Mouse (Mus musculus): ENCODE results near the gene Efemp2. TPM values are rescaled to one million over a fixed set of nuclear protein-coding genes. Genes with fewer than 3 reads are reported as not detected.
"Not testable (repeated sequence)": the region's sequence is repeated elsewhere in the genome, so short reads cannot be mapped to it uniquely, and the experiment has no call there.

Efemp2 gene
- polyA plus RNA-seq, 1 experiment from 2014 or later: 208 TPM

- Histone ChIP-seq H3K27me3 (ENCODE audit: insufficient read depth, low read length) (no peaks in the 10 kb centered on the region), H3K9me3 (ENCODE audit: low read length) (no peaks in the 10 kb centered on the region), H3K9ac (replicated peaks; ENCODE audit: low read length) (no peak overlapping the region), H3K27ac (ENCODE audit: low read length) (no peak overlapping the region), H3K4me2 (replicated peaks; ENCODE audit: low read depth, low read length) (no peak overlapping the region), H3K36me3 (ENCODE audit: insufficient read depth, low read length) (peaks cover 47% of the 10 kb centered on the region), H3K4me1 (ENCODE audit: insufficient read depth, low read length) (peaks cover 19% of the 10 kb centered on the region), H3K4me3 (ENCODE audit: low read length) (no peak overlapping the region)
- 90% methylated on average over 7 of the region's 7 CpGs for WGBS
- no peak for ATAC-seq (ENCODE audit: low FRiP score, low TSS enrichment)
These were observed 12.1 kb downstream of the Efemp2 start for GRCm38 (mm10) chr19:5485821-5486220.

- H3K36me3 ChIP-seq (ENCODE audit: insufficient read depth, low read length): peaks cover 43% of the 10 kb centered on the region
- peaks cover 19% of the 10 kb centered on the region for H3K4me1 ChIP-seq (ENCODE audit: insufficient read depth, low read length)
- H3K9me3 ChIP-seq (ENCODE audit: low read length): no peaks in the 10 kb centered on the region
- H3K27me3 ChIP-seq (ENCODE audit: insufficient read depth, low read length): no peaks in the 10 kb centered on the region
- WGBS: 63% methylated on average over 8 of the region's 8 CpGs
- no peak overlapping the region for H3K4me2 ChIP-seq (replicated peaks; ENCODE audit: low read depth, low read length)
- no peak overlapping the region for H3K9ac ChIP-seq (replicated peaks; ENCODE audit: low read length)
- no peak for ATAC-seq (ENCODE audit: low FRiP score, low TSS enrichment)
- H3K27ac ChIP-seq (ENCODE audit: low read length): no peak overlapping the region
- H3K4me3 ChIP-seq (ENCODE audit: low read length): no peak overlapping the region
These were observed 12.5 kb downstream of the Efemp2 start for GRCm38 (mm10) chr19:5486286-5486685.

GRCm38 (mm10) chr19:5486771-5487170 lies 13.0 kb downstream of the Efemp2 start:
- no peak overlapping the region for H3K27ac ChIP-seq (ENCODE audit: low read length)
- H3K9ac ChIP-seq (replicated peaks; ENCODE audit: low read length): no peak overlapping the region
- no peak for ATAC-seq (ENCODE audit: low FRiP score, low TSS enrichment)
- peak overlapping the region; percentile 89; the same call in 1 of the 2 replicates for H3K4me2 ChIP-seq (replicated peaks; ENCODE audit: low read depth, low read length)
- H3K36me3 ChIP-seq (ENCODE audit: insufficient read depth, low read length): peaks cover 38% of the 10 kb centered on the region
- H3K4me3 ChIP-seq (ENCODE audit: low read length): no peak overlapping the region
- WGBS: 87% methylated on average over 4 of the region's 4 CpGs
- H3K27me3 ChIP-seq (ENCODE audit: insufficient read depth, low read length): no peaks in the 10 kb centered on the region
- peaks cover 20% of the 10 kb centered on the region for H3K4me1 ChIP-seq (ENCODE audit: insufficient read depth, low read length)
- H3K9me3 ChIP-seq (ENCODE audit: low read length): no peaks in the 10 kb centered on the region

- Histone ChIP-seq H3K4me2 (replicated peaks; ENCODE audit: low read depth, low read length) (peak within 1 kb of the TSS; percentile 89), H3K4me1 (ENCODE audit: insufficient read depth, low read length) (peaks cover 31% of the 10 kb centered on the region), H3K36me3 (ENCODE audit: insufficient read depth, low read length) (peaks cover 32% of the 10 kb centered on the region), H3K9ac (replicated peaks; ENCODE audit: low read length) (peak within 1 kb of the TSS; percentile 74), H3K27ac (ENCODE audit: low read length) (peak within 1 kb of the TSS; percentile 100), H3K27me3 (ENCODE audit: insufficient read depth, low read length) (no peaks in the 10 kb centered on the region), H3K9me3 (ENCODE audit: low read length) (no peaks in the 10 kb centered on the region), H3K4me3 (ENCODE audit: low read length) (peak within 1 kb of the TSS; percentile 61)
- 1% methylated on average over 39 of the region's 39 CpGs for WGBS
- peak; percentile 81 for ATAC-seq (ENCODE audit: low FRiP score, low TSS enrichment)
These were observed 14.2 kb downstream of the Efemp2 start, which contains the start of gene Mus81 for GRCm38 (mm10) chr19:5487768-5488550. Gene Mus81 (minus strand): TSS chr19:5488402.

GRCm38 (mm10) chr19:5488878-5489571 lies 15.3 kb downstream of the Efemp2 start:
- peaks cover 33% of the 10 kb centered on the region for H3K4me1 ChIP-seq (ENCODE audit: insufficient read depth, low read length)
- no peaks in the 10 kb centered on the region for H3K27me3 ChIP-seq (ENCODE audit: insufficient read depth, low read length)
- peak overlapping the region; percentile 100 for H3K27ac ChIP-seq (ENCODE audit: low read length)
- H3K9ac ChIP-seq (replicated peaks; ENCODE audit: low read length): peak overlapping the region; percentile 74
- H3K4me3 ChIP-seq (ENCODE audit: low read length): peak overlapping the region; percentile 61
- WGBS: under 1% methylated on average over 26 of the region's 26 CpGs
- peak overlapping the region; percentile 89 for H3K4me2 ChIP-seq (replicated peaks; ENCODE audit: low read depth, low read length)
- H3K36me3 ChIP-seq (ENCODE audit: insufficient read depth, low read length): peaks cover 31% of the 10 kb centered on the region
- ATAC-seq (ENCODE audit: low FRiP score, low TSS enrichment): peak; percentile 88
- H3K9me3 ChIP-seq (ENCODE audit: low read length): no peaks in the 10 kb centered on the region

- Histone ChIP-seq H3K4me2 (replicated peaks; ENCODE audit: low read depth, low read length) (peak overlapping the region; percentile 89), H3K4me3 (ENCODE audit: low read length) (peak overlapping the region; percentile 96; the same call in 1 of the 2 replicates), H3K36me3 (ENCODE audit: insufficient read depth, low read length) (peaks cover 30% of the 10 kb centered on the region), H3K27ac (ENCODE audit: low read length) (peak overlapping the region; percentile 100), H3K4me1 (ENCODE audit: insufficient read depth, low read length) (peaks cover 33% of the 10 kb centered on the region)
- WGBS: 46% methylated on average over 10 of the region's 10 CpGs
- not testable (repeated sequence) for H3K27me3 ChIP-seq (ENCODE audit: insufficient read depth, low read length); H3K9ac ChIP-seq (replicated peaks; ENCODE audit: low read length); H3K9me3 ChIP-seq (ENCODE audit: low read length); ATAC-seq (ENCODE audit: low FRiP score, low TSS enrichment)
These were observed 16.0 kb downstream of the Efemp2 start for GRCm38 (mm10) chr19:5489721-5490120.

GRCm38 (mm10) chr19:5490313-5490897 lies 16.7 kb downstream of the Efemp2 start, which contains the start of gene Cfl1:
Gene Cfl1 (plus strand): TSS chr19:5490455.
- Histone ChIP-seq H3K4me3 (ENCODE audit: low read length) (peak within 1 kb of the TSS; percentile 96), H3K27ac (ENCODE audit: low read length) (peak within 1 kb of the TSS; percentile 100), H3K27me3 (ENCODE audit: insufficient read depth, low read length) (no peaks in the 10 kb centered on the region), H3K4me2 (replicated peaks; ENCODE audit: low read depth, low read length) (peak within 1 kb of the TSS; percentile 89), H3K4me1 (ENCODE audit: insufficient read depth, low read length) (peaks cover 33% of the 10 kb centered on the region), H3K9me3 (ENCODE audit: low read length) (no peaks in the 10 kb centered on the region), H3K9ac (replicated peaks; ENCODE audit: low read length) (peak within 1 kb of the TSS; percentile 94), H3K36me3 (ENCODE audit: insufficient read depth, low read length) (peaks cover 28% of the 10 kb centered on the region)
- peak; percentile 57 for ATAC-seq (ENCODE audit: low FRiP score, low TSS enrichment)
- WGBS: 0% methylated on average over 62 of the region's 62 CpGs

- ATAC-seq (ENCODE audit: low FRiP score, low TSS enrichment): peak; percentile 14; the same call in 1 of the 2 replicates
- Histone ChIP-seq H3K9ac (replicated peaks; ENCODE audit: low read length) (peak overlapping the region; percentile 94), H3K4me2 (replicated peaks; ENCODE audit: low read depth, low read length) (peak overlapping the region; percentile 86), H3K4me3 (ENCODE audit: low read length) (peak overlapping the region; percentile 96), H3K4me1 (ENCODE audit: insufficient read depth, low read length) (peaks cover 33% of the 10 kb centered on the region), H3K36me3 (ENCODE audit: insufficient read depth, low read length) (peaks cover 29% of the 10 kb centered on the region), H3K9me3 (ENCODE audit: low read length) (no peaks in the 10 kb centered on the region), H3K27ac (ENCODE audit: low read length) (peak overlapping the region; percentile 100), H3K27me3 (ENCODE audit: insufficient read depth, low read length) (no peaks in the 10 kb centered on the region)
- under 1% methylated on average over 58 of the region's 59 CpGs for WGBS
These were observed 17.3 kb downstream of the Efemp2 start for GRCm38 (mm10) chr19:5490898-5491708.

- H3K27me3 ChIP-seq (ENCODE audit: insufficient read depth, low read length): no peaks in the 10 kb centered on the region
- H3K9me3 ChIP-seq (ENCODE audit: low read length): no peaks in the 10 kb centered on the region
- no peak overlapping the region for H3K4me2 ChIP-seq (replicated peaks; ENCODE audit: low read depth, low read length)
- peaks cover 26% of the 10 kb centered on the region for H3K4me1 ChIP-seq (ENCODE audit: insufficient read depth, low read length)
- no peak overlapping the region for H3K4me3 ChIP-seq (ENCODE audit: low read length)
- 81% methylated on average over 4 of the region's 4 CpGs for WGBS
- no peak overlapping the region for H3K9ac ChIP-seq (replicated peaks; ENCODE audit: low read length)
- no peak overlapping the region for H3K27ac ChIP-seq (ENCODE audit: low read length)
- ATAC-seq (ENCODE audit: low FRiP score, low TSS enrichment): no peak
- H3K36me3 ChIP-seq (ENCODE audit: insufficient read depth, low read length): peaks cover 43% of the 10 kb centered on the region
These were observed 18.9 kb downstream of the Efemp2 start for GRCm38 (mm10) chr19:5492641-5493040.
